Mouse (Mus musculus) thymus, adult 2 months (tissue): ENCODE results near the gene Mthfsd.

Experiments
- CTCF ChIP-seq: fragments of 200-500 bp; IDR thresholded peaks from 2 replicates; pipeline ENCODE4 v1.5.1; 2012; ENCODE audit warnings: mild to moderate bottlenecking, control low read depth, low read length, moderate library complexity, borderline replicate concordance; ENCODE audit not compliant: control insufficient read depth, poor library complexity, insufficient read depth; ENCODE audit errors: extremely low read depth
- POLR2A ChIP-seq: fragments of 200-500 bp; IDR thresholded peaks from 2 replicates; pipeline ENCODE4 v1.6.1; 2012; ENCODE audit warnings: mild to moderate bottlenecking, low read length, control low read depth, moderate library complexity; ENCODE audit not compliant: control insufficient read depth, poor library complexity, insufficient read depth; ENCODE audit errors: extremely low read depth

GRCm38 (mm10) chr8:121134512-121134911 is 26.3 kb upstream of the Mthfsd start:
- TF ChIP-seq CTCF = no peak
- no peak for TF ChIP-seq POLR2A
